Mouse (Mus musculus) forebrain, embryonic 14.5 days (tissue): ENCODE data around the gene Rab5if. TPM values are rescaled to one million over a fixed set of nuclear protein-coding genes. Genes with fewer than 3 reads are reported as not detected.

Source experiments
- ATAC-seq: fragments of 200-750 bp; cut with Nextera tagmentation; 2 replicates; pipeline ENCODE4 v1.8.0; 2017; ENCODE audit warnings: mild to moderate bottlenecking, moderate library complexity
- DNase-seq: peaks from one replicate; pipeline ENCODE4 v3.0.0-alpha.2; 2015; ENCODE audit warnings: low spot score
- H3K27ac ChIP-seq: fragments of 300-500 bp; sonication (generic); 2 replicates; pipeline ENCODE4 v1.5.1; 2014; ENCODE audit warnings: low read depth, mild to moderate bottlenecking, control low read depth, low read length, moderate library complexity
- H3K27me3 ChIP-seq: fragments of 300-500 bp; sonication (generic); replicated peaks from 2 replicates; pipeline ENCODE4 v1.6.1; 2014; ENCODE audit warnings: low read length, control low read depth, mixed read lengths; ENCODE audit not compliant: control insufficient read depth, insufficient read depth
- H3K36me3 ChIP-seq: fragments of 300-500 bp; sonication (generic); 2 replicates; pipeline ENCODE4 v1.6.1; 2014; ENCODE audit warnings: low read length, control low read depth; ENCODE audit not compliant: control insufficient read depth, insufficient read depth
- H3K4me1 ChIP-seq: fragments of 300-500 bp; sonication (generic); 2 replicates; pipeline ENCODE4 v1.6.1; 2014; ENCODE audit warnings: antibody characterized with exemption, low read length, control low read depth; ENCODE audit not compliant: control insufficient read depth, insufficient read depth
- H3K4me2 ChIP-seq: fragments of 300-500 bp; sonication (generic); 2 replicates; pipeline ENCODE4 v1.6.1; 2014; ENCODE audit warnings: mild to moderate bottlenecking, control low read depth, low read length
- H3K4me3 ChIP-seq: fragments of 300-500 bp; sonication (generic); 2 replicates; pipeline ENCODE4 v1.5.1; 2014; ENCODE audit warnings: low read depth, low read length, control low read depth
- H3K9ac ChIP-seq: fragments of 300-500 bp; sonication (generic); 2 replicates; pipeline ENCODE4 v1.6.1; 2014; ENCODE audit warnings: mild to moderate bottlenecking, low read length, control low read depth, moderate library complexity
- H3K9me3 ChIP-seq: fragments of 300-500 bp; sonication (generic); replicated peaks from 2 replicates; pipeline ENCODE4 v1.6.1; 2016; ENCODE audit warnings: low read length, control low read depth, mixed read lengths; ENCODE audit not compliant: control insufficient read depth
- WGBS: fragments of 180-500 bp; shearing (Covaris S2); extraction: QIAGEN DNeasy Blood & Tissue Kit; methylation state at CpG from one replicate; pipeline ENCODE4 v1.1.7; 2014; 5-methylcytosine and 5-hydroxymethylcytosine counted together
- polyA plus RNA-seq: library from polyadenylated mRNA; unstranded; fragments of >200 nt; fragmentation: Nextera tagmentation; extraction: Ambion mirVana; gene quantifications from 2 replicates; pipeline ENCODE4 v1.2.1, GENCODE M21; 2014

Rab5if gene
- polyA plus RNA-seq, 1 experiment from 2014 or later = 174 TPM

- Histone ChIP-seq H3K4me2 (peak overlapping the region; percentile 73), H3K9ac (peak overlapping the region; percentile 97), H3K27ac (peak overlapping the region; percentile 93), H3K4me1 (peaks cover 12% of the 10 kb centered on the region), H3K9me3 (no peaks in the 10 kb centered on the region), H3K36me3 (peaks cover 39% of the 10 kb centered on the region), H3K27me3 (no peaks in the 10 kb centered on the region), H3K4me3 (peak overlapping the region; percentile 99)
- WGBS = 1% methylated on average over 19 of the region's 19 CpGs
- ATAC-seq (peak; percentile 8), DNase-seq (peak; percentile 55)
Observed at GRCm38 (mm10) chr2:156862041-156862717, 749 bp upstream of the Rab5if start.

DNA sequence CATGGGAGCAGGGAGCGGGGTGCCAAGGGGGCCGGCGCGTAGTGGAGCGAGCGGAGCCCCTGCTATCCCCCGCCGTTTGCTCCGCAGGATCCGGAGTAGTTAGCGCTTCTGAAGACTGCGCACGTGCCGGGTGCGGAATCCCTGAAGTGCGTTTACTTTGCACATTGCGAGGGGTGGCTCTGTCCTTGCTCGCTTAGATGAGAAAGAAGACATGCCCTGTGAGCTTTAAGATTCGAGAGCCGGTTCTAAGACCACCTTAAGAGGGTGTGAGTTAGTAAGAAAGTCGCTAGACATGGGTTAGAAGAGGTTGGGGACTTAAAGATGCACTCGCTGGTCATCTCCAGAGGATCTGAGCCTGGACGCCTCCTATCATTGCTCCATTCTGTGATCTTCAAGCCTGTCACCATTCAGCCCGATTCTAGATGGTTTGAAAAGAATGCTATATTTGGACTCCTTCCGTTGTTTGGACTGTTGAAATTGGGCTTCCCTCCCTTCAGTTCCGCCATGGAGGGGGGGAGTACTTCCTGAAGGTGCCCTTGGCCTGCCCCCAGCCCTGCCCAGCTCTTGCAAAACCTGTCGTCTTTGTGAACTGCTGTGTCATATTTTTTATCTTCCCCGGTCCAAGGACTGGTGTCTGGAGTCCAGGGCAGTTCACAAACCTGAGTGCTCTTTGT lies 696 bp downstream of the Rab5if start:
- ATAC-seq (no peak), DNase-seq (peak; percentile 23)
- H3K9me3 ChIP-seq = no peaks in the 10 kb centered on the region

DNA sequence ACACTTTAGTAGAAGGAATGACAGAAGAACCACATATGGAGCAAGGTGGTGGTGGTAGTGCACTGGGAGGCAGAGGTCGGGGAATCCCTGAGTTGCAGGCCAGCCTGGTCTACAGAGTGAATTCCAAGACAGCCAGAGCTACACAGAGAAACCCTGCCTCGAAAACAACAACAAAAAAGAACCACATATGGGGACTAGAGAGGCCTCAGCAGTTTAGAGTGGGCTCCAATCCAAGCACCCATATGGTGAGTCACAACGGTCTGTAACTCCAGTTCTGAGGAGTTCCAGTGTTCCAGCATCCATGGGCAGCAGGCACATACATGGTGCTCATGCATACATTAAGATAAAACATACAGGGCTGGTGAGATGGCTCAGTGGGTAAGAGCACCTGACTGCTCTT lies 1.6 kb downstream of the Rab5if start:
- Histone ChIP-seq H3K4me1 (peaks cover 12% of the 10 kb centered on the region), H3K9me3 (no peaks in the 10 kb centered on the region), H3K27me3 (no peaks in the 10 kb centered on the region), H3K36me3 (peaks cover 43% of the 10 kb centered on the region), H3K27ac (0 out of 2 replicates have a peak overlapping the region, but pooled peaks have one; percentile 27), H3K9ac (no peak overlapping the region), H3K4me2 (peak overlapping the region; percentile 85; the same call in 1 of the 2 replicates), H3K4me3 (peak overlapping the region; percentile 99; the same call in 1 of the 2 replicates)
- peak; percentile 63 for DNase-seq
- ATAC-seq = no peak
- WGBS = 62% methylated on average over 3 of the region's 3 CpGs

More for the DNA sequence above, 696 bp downstream of the Rab5if start:
- peak overlapping the region; percentile 93 for H3K27ac ChIP-seq
- peaks cover 41% of the 10 kb centered on the region for H3K36me3 ChIP-seq
- peaks cover 12% of the 10 kb centered on the region for H3K4me1 ChIP-seq
- H3K4me3 ChIP-seq = peak overlapping the region; percentile 99
- H3K4me2 ChIP-seq = peak overlapping the region; percentile 85
- 5% methylated on average over 28 of the region's 28 CpGs for WGBS
- no peaks in the 10 kb centered on the region for H3K27me3 ChIP-seq
- H3K9ac ChIP-seq = peak overlapping the region; percentile 97

DNA sequence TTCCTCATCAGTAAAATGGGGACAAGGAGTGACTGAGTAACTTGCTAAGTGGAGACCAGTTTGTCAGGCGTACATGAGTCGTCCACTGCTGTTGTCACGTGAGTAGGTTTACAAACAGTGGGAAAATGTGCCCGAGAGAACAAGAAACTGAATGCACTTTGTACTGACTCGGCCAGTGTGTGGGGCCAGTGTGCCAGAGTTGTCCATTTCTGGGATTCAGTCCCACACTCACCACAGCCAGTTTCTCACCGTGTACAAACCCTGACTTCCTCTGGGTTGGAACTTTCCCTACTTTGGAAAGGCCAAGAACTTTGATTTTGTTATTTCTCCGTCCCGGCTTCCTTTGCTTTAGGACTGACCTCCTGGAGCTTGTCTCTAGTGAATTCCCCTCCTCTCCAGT lies 6.1 kb downstream of the Rab5if start:
- H3K9me3 ChIP-seq = no peaks in the 10 kb centered on the region
- 84% methylated on average over 8 of the region's 8 CpGs for WGBS
- no peak for ATAC-seq
- no peak overlapping the region for H3K9ac ChIP-seq
- no peak for DNase-seq
- H3K27me3 ChIP-seq = no peaks in the 10 kb centered on the region
- peaks cover 80% of the 10 kb centered on the region for H3K36me3 ChIP-seq
- no peak overlapping the region for H3K4me3 ChIP-seq
- H3K27ac ChIP-seq = no peak overlapping the region
- peaks cover 7% of the 10 kb centered on the region for H3K4me1 ChIP-seq
- no peak overlapping the region for H3K4me2 ChIP-seq

- Histone ChIP-seq H3K9me3 (no peaks in the 10 kb centered on the region), H3K4me2 (no peak overlapping the region), H3K9ac (no peak overlapping the region), H3K27ac (no peak overlapping the region), H3K4me3 (no peak overlapping the region), H3K36me3 (peaks cover 85% of the 10 kb centered on the region), H3K4me1 (peaks cover 1% of the 10 kb centered on the region), H3K27me3 (no peaks in the 10 kb centered on the region)
- DNase-seq = no peak
- no peak for ATAC-seq
- 92% methylated on average over 7 of the region's 7 CpGs for WGBS
Observed at GRCm38 (mm10) chr2:156869554-156869953, 6.6 kb downstream of the Rab5if start.

- no peak overlapping the region for H3K4me3 ChIP-seq
- H3K27ac ChIP-seq = no peak overlapping the region
- no peak overlapping the region for H3K9ac ChIP-seq
- no peaks in the 10 kb centered on the region for H3K4me1 ChIP-seq
- DNase-seq = no peak
- H3K27me3 ChIP-seq = no peaks in the 10 kb centered on the region
- no peak overlapping the region for H3K4me2 ChIP-seq
- H3K9me3 ChIP-seq = no peaks in the 10 kb centered on the region
- H3K36me3 ChIP-seq = peaks cover 90% of the 10 kb centered on the region
- ATAC-seq = no peak
- 45% methylated on average over 6 of the region's 6 CpGs for WGBS
Observed at GRCm38 (mm10) chr2:156870519-156870918, 7.6 kb downstream of the Rab5if start.

DNA sequence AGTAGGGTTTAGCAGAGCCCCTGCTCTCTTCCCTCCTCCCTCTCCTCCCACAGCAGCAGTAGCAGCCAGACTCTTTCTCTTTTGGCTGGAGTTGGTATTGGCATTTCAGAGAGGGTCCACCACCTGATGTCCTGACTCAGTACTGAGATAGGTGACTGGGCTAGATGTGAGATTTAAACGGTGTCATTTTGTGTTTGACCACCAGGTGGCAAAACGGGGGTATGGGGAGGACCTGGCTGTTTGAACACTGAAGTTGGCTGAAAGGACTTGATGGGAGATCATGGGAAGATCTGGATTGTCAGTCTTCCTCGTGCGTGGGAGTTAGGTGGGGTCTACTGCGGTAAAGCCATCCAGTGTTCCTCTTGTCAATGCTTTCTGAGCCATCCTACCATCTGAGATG lies 10.7 kb downstream of the Rab5if start:
- H3K9ac ChIP-seq = no peak overlapping the region
- no peak overlapping the region for H3K4me2 ChIP-seq
- peak; percentile 79 for DNase-seq
- peaks cover 64% of the 10 kb centered on the region for H3K36me3 ChIP-seq
- H3K27ac ChIP-seq = no peak overlapping the region
- 32% methylated on average over 5 of the region's 5 CpGs for WGBS
- no peak; the same call in 1 of the 2 replicates for ATAC-seq
- H3K27me3 ChIP-seq = no peaks in the 10 kb centered on the region
- no peaks in the 10 kb centered on the region for H3K4me1 ChIP-seq
- no peaks in the 10 kb centered on the region for H3K9me3 ChIP-seq
- no peak overlapping the region for H3K4me3 ChIP-seq

- H3K9ac ChIP-seq = no peak overlapping the region
- no peaks in the 10 kb centered on the region for H3K4me1 ChIP-seq
- no peak for ATAC-seq
- H3K4me3 ChIP-seq = no peak overlapping the region
- no peaks in the 10 kb centered on the region for H3K9me3 ChIP-seq
- 93% methylated on average over 8 of the region's 8 CpGs for WGBS
- H3K27me3 ChIP-seq = no peaks in the 10 kb centered on the region
- no peak overlapping the region for H3K4me2 ChIP-seq
- no peak for DNase-seq
- peaks cover 58% of the 10 kb centered on the region for H3K36me3 ChIP-seq
- H3K27ac ChIP-seq = no peak overlapping the region
Observed at GRCm38 (mm10) chr2:156874047-156874759, 11.3 kb downstream of the Rab5if start.
